In the genomic region with DNA sequence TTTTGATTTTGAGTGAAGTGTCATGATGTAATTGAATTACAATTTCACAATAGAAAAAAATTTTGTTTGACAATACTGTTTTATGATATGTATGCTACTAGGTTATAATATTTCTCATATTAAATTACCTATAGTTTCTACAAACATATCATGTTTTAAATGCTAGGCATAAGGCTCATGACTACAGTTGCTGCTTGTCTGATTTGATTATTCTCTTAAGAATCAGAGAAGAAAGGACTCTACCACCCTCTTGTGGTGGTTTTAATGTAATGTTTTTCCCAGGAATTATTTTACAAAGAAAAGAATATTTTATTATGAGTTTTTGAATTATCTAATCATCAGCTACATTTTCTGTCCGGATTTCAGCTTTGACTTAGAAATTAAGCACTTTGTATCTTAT, we compare ENCODE assay signal across 9 mouse cellular contexts.
DNase-seq lines count a peak whose midpoint lies in the region; ATAC-seq and TF ChIP-seq lines count a peak whose summit lies in the region.
"Had no signal": no experiment of that assay in that cellular context is flagged by ENCODE, and none has a peak within 500 bp of the region (broad histone marks: within the 10 kb centered on the region; RNA-seq: fewer than 3 reads in every experiment).

No protein-coding gene starts in this region.

- no peak overlapping the region for H3K27ac ChIP-seq in liver, embryonic 14.5 days
- no peak overlapping the region for H3K27ac ChIP-seq in midbrain, embryonic 16.5 days (ENCODE audit: low read length)

- no peak for ATAC-seq in liver, embryonic 14.5 days (ENCODE audit: insufficient read depth)
- 0 out of 2 replicates have a peak, but pooled peaks have one; percentile 42 for ATAC-seq in midbrain, embryonic 16.5 days
- no peak for ATAC-seq in erythroid progenitor cell, adult 5-6 weeks (replicated peaks; ENCODE audit: low FRiP score, poor library complexity, severe bottlenecking)

- H3K27me3 ChIP-seq in liver, embryonic 14.5 days (ENCODE audit: control insufficient read depth, insufficient read depth, low read length), result no peaks in the 10 kb centered on the region
- no peaks in the 10 kb centered on the region for H3K27me3 ChIP-seq in midbrain, embryonic 16.5 days (ENCODE audit: control insufficient read depth, insufficient read depth, low read depth, low read length)

- peaks cover 0 to 3% of the 10 kb centered on the region in 2 experiments; a peak in 1 of 4 replicates for H3K4me1 ChIP-seq in liver, embryonic 14.5 days (replicated peaks; ENCODE audit: control insufficient read depth in 2 of 2, insufficient read depth in 2 of 2, low read length in 1 of 2)
- H3K4me1 ChIP-seq in midbrain, embryonic 16.5 days (ENCODE audit: control insufficient read depth, insufficient read depth, low read length), result no peaks in the 10 kb centered on the region

- DNase-seq in embryo, embryonic 10 days (ENCODE audit: low spot score), result peak; percentile 63
- no peak for DNase-seq in embryo, embryonic 9.5 days (ENCODE audit: extremely low spot score)
- no peak for DNase-seq in liver, embryonic 14.5 days (ENCODE audit: low read depth in 3 of 3, low spot score in 3 of 3)
- DNase-seq in liver, result no peak
- peak; percentile 30 for DNase-seq in brain, embryonic 18.5 days (ENCODE audit: low read depth, low spot score)
- DNase-seq in spleen, postnatal 14 days (ENCODE audit: low spot score in 2 of 2), result no peak
- DNase-seq: cerebellum, adult 18-20 months had no signal

- 4% methylated on average over 1 of the region's 1 CpGs for WGBS in liver, embryonic 14.5 days (ENCODE audit: insufficient replicate concordance)
- WGBS in midbrain, embryonic 16.5 days, result 9% methylated on average over 1 of the region's 1 CpGs

- no peak for TF ChIP-seq EP300 in liver, embryonic 14.5 days (IDR thresholded peaks at IDR 0.05; ENCODE audit: low read depth)

- no peaks in the 10 kb centered on the region for H3K36me3 ChIP-seq in liver, embryonic 14.5 days (replicated peaks; ENCODE audit: control insufficient read depth, insufficient read depth, low read depth)
- no peaks in the 10 kb centered on the region for H3K36me3 ChIP-seq in midbrain, embryonic 16.5 days (ENCODE audit: control insufficient read depth, insufficient read depth, low read length)

- TF ChIP-seq CTCF in liver, embryonic 14.5 days (IDR thresholded peaks at IDR 0.05; ENCODE audit: low read depth), result peak; percentile 26; the same call in 1 of the 2 replicates

- no peak overlapping the region for H3K9ac ChIP-seq in liver, embryonic 14.5 days (replicated peaks)
- no peak overlapping the region for H3K9ac ChIP-seq in midbrain, embryonic 16.5 days (ENCODE audit: low read depth, low read length)

- no peaks in the 10 kb centered on the region for H3K9me3 ChIP-seq in liver, embryonic 14.5 days (ENCODE audit: control insufficient read depth, low read length)
- H3K9me3 ChIP-seq in midbrain, embryonic 16.5 days (replicated peaks; ENCODE audit: control insufficient read depth, low read length, poor library complexity, severe bottlenecking), result no peaks in the 10 kb centered on the region

- no peak overlapping the region for H3K4me2 ChIP-seq in liver, embryonic 14.5 days (ENCODE audit: low read depth)
- no peak overlapping the region for H3K4me2 ChIP-seq in midbrain, embryonic 16.5 days (ENCODE audit: low read length)

- no peak overlapping the region for H3K4me3 ChIP-seq in liver, embryonic 14.5 days (ENCODE audit: insufficient read depth in 1 of 2, low read depth in 2 of 2, low read length in 2 of 2)
- H3K4me3 ChIP-seq in midbrain, embryonic 16.5 days (ENCODE audit: low read depth, low read length), result no peak overlapping the region

Comparison
In these comparisons a context has a peak if more than half of its experiments do, and no peak if none do; other contexts are left out.
1. DNase-seq: peak in embryo, embryonic 10 days (single experiment) and brain, embryonic 18.5 days (single experiment); none in embryo, embryonic 9.5 days (single experiment), liver, embryonic 14.5 days (0 of 3), liver (single experiment) and spleen, postnatal 14 days (0 of 2).